Mouse (Mus musculus): ENCODE measurements around the gene Srpr.

GRCm38 (mm10) chr9:35290417-35290816, 90.4 kb downstream of the Srpr start:
- TF ChIP-seq CTCF (IDR thresholded peaks at IDR 0.05; ENCODE audit: low read depth) (no peak), EP300 (IDR thresholded peaks at IDR 0.05; ENCODE audit: low read depth) (no peak)
